Mouse (Mus musculus): ENCODE data around the gene Mcrip2.
A peak's percentile ranks its signal among the peaks of the same experiment; 100 is the strongest.

The Mcrip2 gene

GRCm38 (mm10) chr17:25868601-25869191 is at the start of gene Mcrip2:
Mcrip2 (minus strand) TSS chr17:25868764.
- peak; percentile 65 for DNase-seq (ENCODE audit: low spot score)

GRCm38 (mm10) chr17:25918037-25918750 is 49.6 kb upstream of the Mcrip2 start:
- DNase-seq (ENCODE audit: low spot score): no peak

GRCm38 (mm10) chr17:25916931-25917647 is 48.5 kb upstream of the Mcrip2 start:
- DNase-seq (ENCODE audit: low spot score): no peak

- DNase-seq (ENCODE audit: low spot score): no peak
These were observed 45.7 kb upstream of the Mcrip2 start for GRCm38 (mm10) chr17:25914295-25914694.

GRCm38 (mm10) chr17:25913877-25914275 is 45.3 kb upstream of the Mcrip2 start:
- DNase-seq (ENCODE audit: low spot score): no peak

GRCm38 (mm10) chr17:25913186-25913876 is 44.8 kb upstream of the Mcrip2 start:
- DNase-seq (ENCODE audit: low spot score): no peak

GRCm38 (mm10) chr17:25911816-25912215 is 43.3 kb upstream of the Mcrip2 start:
- no peak for DNase-seq (ENCODE audit: low spot score)

GRCm38 (mm10) chr17:25907640-25908039 is 39.1 kb upstream of the Mcrip2 start:
- no peak for DNase-seq (ENCODE audit: low spot score)

- DNase-seq (ENCODE audit: low spot score): no peak
These were observed 34.5 kb upstream of the Mcrip2 start for GRCm38 (mm10) chr17:25903061-25903460.

GRCm38 (mm10) chr17:25900193-25900592 is 31.6 kb upstream of the Mcrip2 start:
- DNase-seq (ENCODE audit: low spot score): no peak

DNA sequence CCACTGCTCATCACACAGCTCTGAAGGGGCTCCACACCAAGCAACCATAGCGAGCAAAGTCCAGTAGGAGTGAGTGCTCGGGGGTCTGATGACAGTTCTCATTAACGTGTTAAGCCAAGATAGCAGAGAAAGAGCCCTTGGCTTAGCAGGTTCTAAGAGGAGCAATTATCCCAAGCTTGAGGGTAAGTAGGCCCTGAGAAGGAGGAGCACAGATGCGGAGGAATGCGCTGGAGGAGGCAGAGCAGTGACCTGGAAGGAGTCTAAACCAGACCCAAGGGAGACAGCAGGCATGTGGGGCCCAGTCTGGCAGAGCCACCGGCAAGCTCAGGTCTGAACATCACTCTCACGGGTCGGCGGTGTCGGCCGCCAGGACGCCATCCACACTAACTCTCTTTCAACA is 27.3 kb upstream of the Mcrip2 start:
- DNase-seq (ENCODE audit: low spot score): no peak

- no peak for DNase-seq (ENCODE audit: low spot score)
These were observed 26.9 kb upstream of the Mcrip2 start for GRCm38 (mm10) chr17:25895415-25895814.

GRCm38 (mm10) chr17:25893975-25894617 is 25.5 kb upstream of the Mcrip2 start:
- peak; percentile 53 for DNase-seq (ENCODE audit: low spot score)

DNA sequence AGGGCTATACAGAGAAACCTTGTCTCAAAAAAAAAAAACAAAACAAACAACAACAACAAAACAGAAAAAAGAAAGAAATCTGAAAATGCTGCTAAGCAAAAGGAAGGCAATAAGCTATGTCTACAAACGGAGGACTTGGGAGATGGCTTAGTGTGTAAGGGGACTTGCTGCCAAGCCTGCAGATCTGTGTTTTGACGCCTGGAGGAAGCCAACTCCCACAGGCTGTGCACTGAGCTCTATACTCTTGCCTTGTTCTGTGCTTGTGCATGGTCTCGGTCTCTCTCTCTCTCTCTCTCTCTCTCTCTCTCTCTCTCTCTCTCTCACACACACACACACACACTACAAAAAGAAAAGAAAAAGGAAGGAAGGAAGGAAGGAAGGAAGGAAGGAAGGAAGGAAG is 20.3 kb upstream of the Mcrip2 start:
- DNase-seq (ENCODE audit: low spot score): no peak

GRCm38 (mm10) chr17:25887467-25887866 is 18.9 kb upstream of the Mcrip2 start:
- no peak for DNase-seq (ENCODE audit: low spot score)

GRCm38 (mm10) chr17:25886806-25887205 is 18.2 kb upstream of the Mcrip2 start:
- no peak for DNase-seq (ENCODE audit: low spot score)

DNA sequence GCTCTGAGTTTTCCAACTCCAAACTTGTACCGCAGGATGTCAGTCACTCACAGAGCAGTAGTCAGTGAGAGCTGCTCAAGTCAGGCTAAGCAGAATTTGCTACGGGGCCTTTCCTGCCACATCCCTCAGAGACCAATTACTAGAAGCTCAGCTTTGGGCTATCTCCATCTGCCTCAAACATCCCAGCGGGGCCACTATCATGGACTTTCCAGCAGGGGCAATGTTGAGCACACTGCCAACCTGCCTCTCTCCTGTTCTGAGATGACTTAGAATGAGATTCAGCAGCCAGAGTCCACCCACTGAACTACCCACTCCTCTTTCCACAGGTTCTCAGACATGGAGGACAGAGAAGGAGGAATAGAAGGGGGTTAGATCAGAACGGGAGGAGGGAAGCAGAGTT is 17.1 kb upstream of the Mcrip2 start:
- no peak for DNase-seq (ENCODE audit: low spot score)

GRCm38 (mm10) chr17:25883824-25884223 is 15.3 kb upstream of the Mcrip2 start:
- no peak for DNase-seq (ENCODE audit: low spot score)

DNA sequence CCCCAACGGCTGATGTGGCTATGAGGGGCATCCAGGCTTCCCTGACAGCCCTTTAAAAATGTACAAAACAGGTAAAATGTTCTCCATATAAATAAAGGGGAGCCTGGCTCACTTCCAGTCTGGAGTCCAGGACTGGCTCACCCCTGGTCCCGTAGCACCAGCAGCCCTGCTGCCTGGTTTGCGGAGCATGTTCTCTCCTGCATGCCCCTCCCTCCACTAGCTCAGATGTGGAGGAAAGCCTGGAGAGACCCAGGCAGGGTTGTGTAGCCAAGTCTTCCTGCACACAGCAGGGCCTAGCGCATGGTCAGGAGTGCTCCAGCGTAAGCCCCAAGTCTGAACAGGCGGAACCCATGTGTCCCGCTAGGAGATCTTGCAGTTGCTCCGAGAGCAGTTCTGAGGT is 14.7 kb upstream of the Mcrip2 start:
- DNase-seq (ENCODE audit: low spot score): no peak

DNA sequence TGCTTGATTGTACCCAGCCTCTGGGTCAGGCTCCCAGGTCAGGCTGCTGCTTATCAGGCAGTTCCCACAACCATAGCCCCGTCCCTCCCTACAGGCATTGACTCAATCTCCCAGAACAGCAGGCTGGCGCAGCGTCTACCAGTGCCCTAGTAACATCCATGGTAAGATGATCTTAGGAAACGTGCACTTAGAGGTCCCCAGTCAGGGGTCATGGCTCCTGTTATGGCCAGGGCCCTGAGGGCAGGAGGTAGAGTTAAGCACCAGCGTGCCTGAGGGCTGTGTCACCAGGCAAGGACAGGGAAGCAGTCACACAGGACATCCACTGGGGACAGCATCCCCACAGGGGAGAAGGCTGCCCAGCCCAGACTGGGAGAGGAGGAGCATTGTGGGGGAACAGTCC is 13.7 kb upstream of the Mcrip2 start:
- DNase-seq (ENCODE audit: low spot score): no peak

GRCm38 (mm10) chr17:25881691-25882090 is 13.1 kb upstream of the Mcrip2 start:
- DNase-seq (ENCODE audit: low spot score): no peak
